Comparison of ENCODE assay signal across 20 mouse cellular contexts in the genomic region with DNA sequence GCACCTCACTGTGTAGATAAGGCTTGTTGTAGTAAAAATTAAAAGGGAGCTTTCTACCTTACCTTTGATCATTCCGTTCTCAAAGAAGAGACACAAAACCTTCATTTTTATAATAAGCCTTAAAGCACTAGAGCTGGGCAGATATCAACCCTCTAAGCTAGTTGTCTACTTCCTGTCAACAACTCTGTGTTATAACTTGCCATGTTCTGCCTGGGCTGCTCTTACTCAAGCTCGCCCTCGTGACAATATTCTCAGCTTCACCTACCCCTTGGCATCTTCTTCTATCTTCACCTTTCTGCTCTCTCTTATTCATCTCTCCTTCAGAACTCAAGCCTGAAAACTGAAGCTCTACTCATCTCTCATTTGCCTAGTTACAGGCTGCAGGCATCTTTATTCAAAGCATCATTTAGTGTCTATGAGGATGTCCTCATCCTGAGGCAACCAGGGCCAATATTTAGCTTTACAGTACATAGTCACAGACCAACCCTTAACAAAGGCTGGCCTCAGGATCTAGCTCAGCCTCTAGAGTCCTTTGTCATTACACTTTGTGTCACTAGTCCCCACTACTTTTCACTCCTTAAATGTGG.
"Had no signal": no experiment of that assay in that cellular context is flagged by ENCODE, and none has a peak within 500 bp of the region (broad histone marks: within the 10 kb centered on the region; RNA-seq: fewer than 3 reads in every experiment).

No protein-coding gene starts in this region.

- H3K9me3 ChIP-seq: limb, embryonic 12.5 days; limb, embryonic 15.5 days; neural tube, embryonic 12.5 days; neural tube, embryonic 15.5 days had no signal

- H3K4me3 ChIP-seq: limb, embryonic 12.5 days; limb, embryonic 15.5 days; neural tube, embryonic 12.5 days; neural tube, embryonic 15.5 days had no signal

- H3K27ac ChIP-seq: limb, embryonic 12.5 days; limb, embryonic 15.5 days; liver, embryonic 14.5 days; neural tube, embryonic 12.5 days; neural tube, embryonic 15.5 days; stomach, postnatal 0 days had no signal

- H3K9ac ChIP-seq: limb, embryonic 12.5 days; limb, embryonic 15.5 days; liver, embryonic 14.5 days; liver, postnatal 0 days; neural tube, embryonic 12.5 days; neural tube, embryonic 15.5 days had no signal

- H3K4me1 ChIP-seq: limb, embryonic 15.5 days; neural tube, embryonic 12.5 days; neural tube, embryonic 15.5 days had no signal

- DNase-seq: kidney, adult 9 months; kidney, postnatal 14 days; kidney, postnatal 4 days; left cerebral cortex, postnatal 4 days; liver, postnatal 0 days; lung, postnatal 14 days; lung, postnatal 4 days; midbrain, embryonic 14.5 days; right cerebral cortex, adult 18-20 months; right cerebral cortex, postnatal 14 days; thymus, adult 2 months; thymus, postnatal 14 days had no signal

- H3K36me3 ChIP-seq: limb, embryonic 12.5 days; limb, embryonic 15.5 days; neural tube, embryonic 12.5 days; neural tube, embryonic 15.5 days had no signal

- H3K27me3 ChIP-seq: limb, embryonic 12.5 days; limb, embryonic 15.5 days; neural tube, embryonic 12.5 days; neural tube, embryonic 15.5 days had no signal

- ATAC-seq: liver, postnatal 0 days had no signal

- H3K4me2 ChIP-seq: limb, embryonic 12.5 days; limb, embryonic 15.5 days; liver, embryonic 11.5 days; midbrain, embryonic 11.5 days; neural tube, embryonic 12.5 days; neural tube, embryonic 15.5 days had no signal
